Mouse (Mus musculus) megakaryocyte, embryonic 14.5 days (primary cell): ENCODE measurements around the gene Kank1.

Experiments used
- FLI1 ChIP-seq: IDR thresholded peaks from 2 replicates; pipeline ENCODE4 v1.6.1; 2012; ENCODE audit warnings: low read length, inconsistent platforms, mixed read lengths
- GATA1 ChIP-seq: IDR thresholded peaks from 3 replicates; pipeline ENCODE4 v1.6.1; 2012; ENCODE audit warnings: mixed read lengths, low read length, inconsistent platforms, borderline replicate concordance

DNA sequence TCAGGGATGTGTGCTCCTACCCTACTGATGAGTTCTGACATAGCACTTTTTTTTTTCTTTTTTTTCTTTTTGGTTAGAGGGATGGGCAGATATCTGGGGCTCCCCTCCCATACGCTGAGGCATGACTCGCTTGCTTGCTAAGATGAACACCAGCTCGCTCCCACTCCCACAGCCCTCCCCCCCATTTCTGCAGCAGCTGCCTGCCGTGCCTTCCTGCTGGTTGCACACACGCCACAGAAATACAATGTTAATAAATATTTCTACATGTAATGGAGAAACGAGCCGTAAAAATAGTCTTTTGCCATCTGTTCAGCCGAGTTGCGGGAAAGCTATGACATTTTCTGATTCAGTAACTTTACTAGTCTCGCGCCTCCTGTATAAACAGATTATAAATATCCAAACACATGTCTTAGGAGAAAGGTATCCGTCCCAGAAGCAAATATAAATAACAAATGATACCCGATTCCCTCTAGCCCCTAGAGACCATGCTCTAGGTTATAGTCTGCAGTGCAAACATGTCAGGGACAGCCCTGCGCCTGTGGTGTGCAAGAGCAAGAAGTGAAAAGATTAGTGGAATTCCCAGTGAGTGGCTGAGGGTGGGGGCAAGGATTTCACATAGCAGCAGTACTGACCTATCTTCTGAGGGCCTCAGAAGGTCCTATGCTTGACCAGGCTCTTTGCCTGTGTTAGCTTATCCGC is 114.6 kb downstream of the Kank1 start:
- no peak for TF ChIP-seq GATA1
- no peak for TF ChIP-seq FLI1
